Mouse (Mus musculus) spleen, adult 2 months (tissue): ENCODE measurements at regions not wholly inside any gene's neighbourhood (a gene's known extent, or its start where the extent isn't known, plus 50 kb on each side); places are given as distances from the start of the nearest gene placed in this dataset.

Experiments used
- CTCF ChIP-seq: fragments of 200-500 bp; IDR thresholded peaks from 2 replicates; pipeline ENCODE4 v1.5.1; 2011; ENCODE audit warnings: mild to moderate bottlenecking, inconsistent platforms; ENCODE audit not compliant: insufficient read depth, insufficient read length, insufficient replicate concordance; ENCODE audit errors: extremely low read depth
- POLR2A ChIP-seq: fragments of 200-500 bp; IDR thresholded peaks from 2 replicates; pipeline ENCODE4 v1.6.1; 2011; ENCODE audit warnings: low read depth, low read length, inconsistent platforms

GRCm38 (mm10) chr12:71477691-71478090 lies 168.0 kb downstream of the Dact1 start:
- TF ChIP-seq CTCF (no peak), POLR2A (no peak)
